Mouse (Mus musculus): ENCODE results near the gene Esrra. TPM values are rescaled to one million over a fixed set of nuclear protein-coding genes. Genes with fewer than 3 reads are reported as not detected.

The Esrra gene
- polyA plus RNA-seq, 1 experiment from 2014 or later, result 9.9 TPM

DNA sequence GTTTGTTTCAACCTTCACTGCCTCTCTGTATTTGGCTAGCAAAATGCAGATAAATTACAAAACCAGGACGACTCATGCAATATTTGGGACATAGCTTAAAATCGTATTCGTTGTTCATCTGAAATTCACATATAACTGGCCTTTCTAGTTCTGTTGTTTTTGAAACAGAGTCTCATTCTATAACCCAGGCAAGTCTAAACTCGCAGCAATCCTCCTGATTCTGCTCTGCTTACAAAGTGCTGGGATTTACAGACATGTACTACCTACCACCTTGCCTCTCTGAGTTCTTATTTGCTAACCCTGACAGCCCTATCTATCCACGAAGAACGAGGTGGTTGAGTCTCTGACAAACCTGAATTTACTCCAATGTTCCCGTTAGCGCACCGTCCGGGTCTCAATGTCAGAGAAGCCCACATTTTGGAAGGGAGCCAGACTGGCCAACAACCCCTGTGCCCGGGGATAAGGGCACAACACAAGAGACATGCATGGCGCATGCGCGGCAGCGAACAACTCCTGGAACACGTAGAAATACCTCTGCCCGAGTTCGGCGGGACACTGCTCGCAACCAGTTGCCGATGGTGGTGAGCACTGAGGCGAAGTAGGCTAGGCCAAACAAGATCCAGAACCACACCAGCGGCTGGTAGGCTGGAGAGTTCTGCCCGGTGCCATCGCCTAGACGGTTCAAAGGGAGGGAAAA, 5.1 kb upstream of the Esrra start:
- no peak for ATAC-seq (replicated peaks; ENCODE audit: low FRiP score, low TSS enrichment, low read depth)
- H3K27me3 ChIP-seq (replicated peaks; ENCODE audit: control insufficient read depth, insufficient read depth, low read length), result peaks cover 80% of the 10 kb centered on the region
- DNase-seq (ENCODE audit: low spot score), result no peak
- WGBS, result 17% methylated on average over 26 of the region's 26 CpGs
- H3K4me3 ChIP-seq (ENCODE audit: low read depth, low read length), result peak overlapping the region; percentile 17
- H3K4me1 ChIP-seq (replicated peaks; ENCODE audit: control insufficient read depth, insufficient read depth, low read length), result peaks cover 6% of the 10 kb centered on the region
- no peak overlapping the region for H3K27ac ChIP-seq (ENCODE audit: low read depth)
- H3K9me3 ChIP-seq (ENCODE audit: control insufficient read depth, low read length), result no peaks in the 10 kb centered on the region
- peak overlapping the region; percentile 21 for H3K4me2 ChIP-seq (ENCODE audit: low read length)
- H3K36me3 ChIP-seq (ENCODE audit: control insufficient read depth, insufficient read depth, low read length), result no peaks in the 10 kb centered on the region
- H3K9ac ChIP-seq (ENCODE audit: low read length), result no peak overlapping the region

DNA sequence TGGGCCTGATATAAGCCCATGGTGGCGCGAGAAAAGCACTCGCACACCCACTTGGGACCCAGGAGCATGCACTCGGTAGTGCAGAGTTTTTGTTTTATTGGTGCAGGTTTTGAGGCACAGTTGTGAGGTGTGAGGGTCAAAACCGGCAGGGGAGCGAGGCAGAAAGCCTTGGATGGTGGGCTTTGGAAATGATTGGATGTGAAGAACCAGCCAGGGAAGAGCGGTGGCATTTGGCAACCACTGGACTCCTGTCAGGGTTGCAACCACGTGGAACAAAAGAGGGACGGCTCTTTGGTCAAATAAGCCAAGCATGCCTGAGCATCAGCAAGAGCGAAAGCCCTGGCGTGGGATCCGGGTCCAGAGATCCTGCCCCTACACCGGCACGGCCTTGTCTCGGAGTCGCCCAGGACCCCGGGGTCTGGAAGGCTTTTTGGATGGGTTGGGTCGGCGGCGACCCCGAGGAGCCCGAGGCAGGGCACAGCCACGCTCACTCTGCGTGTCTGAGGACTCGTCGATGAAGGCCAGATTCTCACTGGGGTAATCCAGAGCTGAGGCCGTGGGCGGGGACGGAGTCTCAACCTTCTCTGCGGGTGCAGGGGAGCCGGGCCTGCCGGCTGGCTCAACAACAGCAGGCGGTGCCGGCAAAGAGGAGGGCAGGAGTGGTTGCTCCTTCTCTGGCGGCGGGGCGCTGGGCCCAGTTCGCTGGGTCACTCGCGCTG, 4.2 kb upstream of the Esrra start:
- DNase-seq (ENCODE audit: low spot score) (no peak), ATAC-seq (replicated peaks; ENCODE audit: low FRiP score, low TSS enrichment, low read depth) (no peak)
- Histone ChIP-seq H3K4me2 (ENCODE audit: low read length) (peak overlapping the region; percentile 40), H3K9ac (ENCODE audit: low read length) (no peak overlapping the region), H3K4me1 (replicated peaks; ENCODE audit: control insufficient read depth, insufficient read depth, low read length) (peaks cover 7% of the 10 kb centered on the region), H3K36me3 (ENCODE audit: control insufficient read depth, insufficient read depth, low read length) (no peaks in the 10 kb centered on the region), H3K27me3 (replicated peaks; ENCODE audit: control insufficient read depth, insufficient read depth, low read length) (peaks cover 70% of the 10 kb centered on the region), H3K9me3 (ENCODE audit: control insufficient read depth, low read length) (no peaks in the 10 kb centered on the region), H3K4me3 (ENCODE audit: low read depth, low read length) (peak overlapping the region; percentile 12), H3K27ac (ENCODE audit: low read depth) (no peak overlapping the region)
- 9% methylated on average over 40 of the region's 40 CpGs for WGBS

DNA sequence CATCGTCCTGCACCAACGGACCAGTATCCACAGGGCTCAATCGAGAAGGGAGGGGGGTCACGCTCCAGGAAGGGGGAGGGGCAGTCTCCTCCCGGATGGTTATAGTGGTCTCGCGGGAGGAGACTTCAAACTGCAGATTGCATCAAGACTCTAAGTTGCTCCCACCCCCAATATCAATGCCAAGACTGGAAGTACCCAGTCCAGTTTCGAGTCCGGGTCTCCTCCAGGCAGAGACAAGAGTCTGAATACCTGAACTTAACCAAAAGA, 3.6 kb upstream of the Esrra start, which contains the start of gene Catsperz:
Catsperz (minus strand) TSS at position 74 of the 267 bp plus-strand sequence.
- Histone ChIP-seq H3K4me1 (replicated peaks; ENCODE audit: control insufficient read depth, insufficient read depth, low read length) (peaks cover 12% of the 10 kb centered on the region), H3K27me3 (replicated peaks; ENCODE audit: control insufficient read depth, insufficient read depth, low read length) (peaks cover 65% of the 10 kb centered on the region), H3K27ac (ENCODE audit: low read depth) (no peak within 1 kb of the TSS), H3K9ac (ENCODE audit: low read length) (no peak within 1 kb of the TSS), H3K4me2 (ENCODE audit: low read length) (peak within 1 kb of the TSS; percentile 40), H3K4me3 (ENCODE audit: low read depth, low read length) (peak within 1 kb of the TSS; percentile 14), H3K36me3 (ENCODE audit: control insufficient read depth, insufficient read depth, low read length) (no peaks in the 10 kb centered on the region), H3K9me3 (ENCODE audit: control insufficient read depth, low read length) (no peaks in the 10 kb centered on the region)
- DNase-seq (ENCODE audit: low spot score), result no peak
- no peak for ATAC-seq (replicated peaks; ENCODE audit: low FRiP score, low TSS enrichment, low read depth)
- WGBS, result 6% methylated on average over 9 of the region's 9 CpGs

DNA sequence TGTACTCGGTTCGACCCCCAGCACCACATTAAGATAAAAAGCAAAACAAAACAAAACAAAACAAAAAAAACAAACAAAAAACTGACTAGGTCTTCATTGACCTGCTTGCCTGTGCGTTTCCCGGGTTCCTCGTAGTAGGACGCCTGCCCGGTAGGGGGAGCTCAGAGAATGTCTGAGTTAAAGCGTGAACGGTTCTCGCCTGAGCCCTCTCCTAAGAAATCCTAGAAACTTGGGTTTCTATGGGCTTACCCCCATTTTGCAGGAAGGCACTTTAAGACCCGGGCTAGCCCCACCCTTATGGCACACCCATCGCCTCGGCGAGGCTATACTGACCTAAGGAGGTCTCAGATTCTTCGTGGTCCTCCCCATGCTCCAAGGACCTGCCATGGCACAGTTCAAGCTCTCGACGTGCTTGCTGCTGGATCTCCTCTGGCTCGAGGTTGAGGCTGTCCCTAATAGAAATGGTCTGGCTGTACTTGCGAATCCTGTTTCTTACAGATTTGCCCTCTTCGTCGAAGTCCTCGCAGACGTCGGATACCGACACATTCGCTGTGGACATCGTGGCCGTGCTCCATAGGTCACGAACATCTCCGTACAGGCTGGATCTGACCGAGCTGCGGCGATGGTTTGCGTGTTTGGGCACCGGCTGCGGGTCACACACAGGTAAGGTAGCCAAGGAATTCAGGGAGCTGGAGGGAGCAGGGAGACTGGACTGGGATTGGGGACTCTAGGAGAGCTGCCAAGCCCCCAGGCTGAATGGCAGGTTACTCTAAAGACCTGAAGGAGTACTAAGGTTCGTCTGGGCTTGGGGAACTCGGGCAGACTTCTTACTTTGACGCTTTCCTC, 3.1 kb upstream of the Esrra start:
- H3K27me3 ChIP-seq (replicated peaks; ENCODE audit: control insufficient read depth, insufficient read depth, low read length), result peaks cover 62% of the 10 kb centered on the region
- WGBS, result 5% methylated on average over 39 of the region's 39 CpGs

DNA sequence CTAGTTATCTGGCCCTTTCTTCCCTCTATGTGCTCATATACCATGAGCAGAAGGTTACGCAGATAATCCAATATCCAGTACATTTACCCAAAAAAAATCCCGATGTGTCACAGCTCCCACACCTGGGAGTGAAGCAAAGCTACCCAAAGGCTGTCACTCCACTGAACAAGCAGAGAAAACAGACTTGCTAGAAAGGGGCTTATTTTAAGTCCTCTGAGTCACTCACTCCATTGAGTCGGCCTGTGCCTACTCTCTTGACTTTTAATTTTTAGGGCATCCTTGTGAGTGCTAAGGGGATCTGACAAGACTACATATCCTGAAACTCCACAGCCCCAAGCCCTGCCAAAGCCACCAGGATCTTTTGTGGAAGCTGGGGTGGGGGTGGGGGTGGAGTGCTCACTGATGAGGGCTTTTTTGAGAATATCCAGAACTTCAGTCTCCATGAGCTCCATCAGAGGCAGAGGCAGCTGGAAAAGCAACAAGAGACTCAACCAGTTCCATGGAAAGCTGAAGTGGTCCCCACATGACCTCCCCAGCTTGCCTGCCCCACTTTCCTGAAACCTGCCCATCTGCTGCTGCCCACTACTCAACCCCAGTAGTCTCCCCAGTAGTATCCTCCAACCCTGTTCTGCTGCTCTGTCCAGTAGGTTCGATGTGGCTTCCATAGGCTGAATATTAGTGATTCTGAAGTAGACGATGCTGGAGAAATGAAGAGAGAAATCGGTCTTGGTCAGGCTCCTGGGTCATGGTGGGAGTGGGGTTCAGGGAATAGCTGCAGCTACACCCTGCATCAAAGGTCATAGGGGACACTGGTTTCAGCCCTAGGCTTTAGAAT, 1.5 kb upstream of the Esrra start:
- H3K4me2 ChIP-seq (ENCODE audit: low read length), result no peak overlapping the region
- peaks cover 20% of the 10 kb centered on the region for H3K4me1 ChIP-seq (replicated peaks; ENCODE audit: control insufficient read depth, insufficient read depth, low read length)
- H3K9ac ChIP-seq (ENCODE audit: low read length), result no peak overlapping the region
- no peaks in the 10 kb centered on the region for H3K9me3 ChIP-seq (ENCODE audit: control insufficient read depth, low read length)
- peaks cover 52% of the 10 kb centered on the region for H3K27me3 ChIP-seq (replicated peaks; ENCODE audit: control insufficient read depth, insufficient read depth, low read length)
- H3K4me3 ChIP-seq (ENCODE audit: low read depth, low read length), result no peak overlapping the region
- ATAC-seq (replicated peaks; ENCODE audit: low FRiP score, low TSS enrichment, low read depth), result no peak
- peaks cover 5% of the 10 kb centered on the region; the same call in 1 of the 2 replicates for H3K36me3 ChIP-seq (ENCODE audit: control insufficient read depth, insufficient read depth, low read length)
- WGBS, result 58% methylated on average over 6 of the region's 6 CpGs
- H3K27ac ChIP-seq (ENCODE audit: low read depth), result no peak overlapping the region
- no peak for DNase-seq (ENCODE audit: low spot score)

More for the DNA sequence above, 3.1 kb upstream of the Esrra start:
- Histone ChIP-seq H3K36me3 (ENCODE audit: control insufficient read depth, insufficient read depth, low read length) (no peaks in the 10 kb centered on the region), H3K4me2 (ENCODE audit: low read length) (peak overlapping the region; percentile 40), H3K9ac (ENCODE audit: low read length) (no peak overlapping the region), H3K27ac (ENCODE audit: low read depth) (no peak overlapping the region), H3K4me3 (ENCODE audit: low read depth, low read length) (peak overlapping the region; percentile 14), H3K4me1 (replicated peaks; ENCODE audit: control insufficient read depth, insufficient read depth, low read length) (peaks cover 18% of the 10 kb centered on the region), H3K9me3 (ENCODE audit: control insufficient read depth, low read length) (no peaks in the 10 kb centered on the region)
- no peak for ATAC-seq (replicated peaks; ENCODE audit: low FRiP score, low TSS enrichment, low read depth)
- peak; percentile 90 for DNase-seq (ENCODE audit: low spot score)

DNA sequence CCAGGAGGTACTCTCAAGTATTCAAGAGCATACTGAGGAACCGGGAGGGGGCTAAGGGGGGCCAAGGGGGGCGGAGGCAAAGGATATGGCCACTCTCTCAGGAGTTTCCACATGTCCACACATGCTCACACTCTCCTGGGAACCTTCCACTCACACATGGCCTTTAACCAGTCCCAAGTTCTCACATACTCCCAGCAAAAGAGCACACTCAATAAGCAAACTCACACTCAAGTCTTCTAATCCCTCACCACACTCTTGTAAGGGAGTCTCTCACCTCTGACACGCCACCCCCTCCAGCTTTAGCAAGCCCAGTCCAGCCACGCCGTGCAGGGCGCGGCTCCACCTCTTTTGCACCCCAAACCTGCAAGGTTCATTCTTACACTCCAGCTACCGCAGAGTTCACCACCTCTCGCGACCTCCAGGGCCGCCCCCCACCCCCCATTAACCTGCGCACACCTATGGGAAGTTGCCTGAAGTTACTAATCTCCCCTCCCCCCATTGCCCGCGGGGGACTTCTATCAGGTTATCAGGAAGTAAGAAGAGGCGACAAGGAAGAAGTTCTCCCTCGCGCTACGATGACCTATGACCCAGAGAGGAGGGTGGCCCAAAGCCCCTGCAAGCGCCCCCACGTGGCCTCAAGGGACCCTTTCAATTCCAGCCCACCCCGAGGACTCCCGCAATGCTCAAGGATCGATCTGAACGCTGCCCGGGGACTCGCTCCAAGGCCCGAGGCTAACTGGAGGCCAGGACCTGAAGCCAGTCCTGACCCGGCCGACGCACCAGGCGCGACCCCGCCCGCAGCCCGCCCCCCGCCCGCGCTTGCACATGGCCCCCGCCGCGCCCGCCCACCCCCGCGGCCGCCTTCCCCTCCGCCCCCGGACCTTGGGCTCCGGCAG, 624 bp downstream of the Esrra start:
- H3K27ac ChIP-seq (ENCODE audit: low read depth), result peak overlapping the region; percentile 55
- H3K4me1 ChIP-seq (replicated peaks; ENCODE audit: control insufficient read depth, insufficient read depth, low read length), result peaks cover 20% of the 10 kb centered on the region
- H3K9me3 ChIP-seq (ENCODE audit: control insufficient read depth, low read length), result no peaks in the 10 kb centered on the region
- H3K4me3 ChIP-seq (ENCODE audit: low read depth, low read length), result peak overlapping the region; percentile 54
- peaks cover 31% of the 10 kb centered on the region for H3K27me3 ChIP-seq (replicated peaks; ENCODE audit: control insufficient read depth, insufficient read depth, low read length)
- peak overlapping the region; percentile 87 for H3K4me2 ChIP-seq (ENCODE audit: low read length)
- peaks cover 5% of the 10 kb centered on the region for H3K36me3 ChIP-seq (ENCODE audit: control insufficient read depth, insufficient read depth, low read length)
- peak; percentile 80 for DNase-seq (ENCODE audit: low spot score)
- peak overlapping the region; percentile 61 for H3K9ac ChIP-seq (ENCODE audit: low read length)
- under 1% methylated on average over 41 of the region's 48 CpGs for WGBS
- ATAC-seq (replicated peaks; ENCODE audit: low FRiP score, low TSS enrichment, low read depth), result peak; percentile 1

DNA sequence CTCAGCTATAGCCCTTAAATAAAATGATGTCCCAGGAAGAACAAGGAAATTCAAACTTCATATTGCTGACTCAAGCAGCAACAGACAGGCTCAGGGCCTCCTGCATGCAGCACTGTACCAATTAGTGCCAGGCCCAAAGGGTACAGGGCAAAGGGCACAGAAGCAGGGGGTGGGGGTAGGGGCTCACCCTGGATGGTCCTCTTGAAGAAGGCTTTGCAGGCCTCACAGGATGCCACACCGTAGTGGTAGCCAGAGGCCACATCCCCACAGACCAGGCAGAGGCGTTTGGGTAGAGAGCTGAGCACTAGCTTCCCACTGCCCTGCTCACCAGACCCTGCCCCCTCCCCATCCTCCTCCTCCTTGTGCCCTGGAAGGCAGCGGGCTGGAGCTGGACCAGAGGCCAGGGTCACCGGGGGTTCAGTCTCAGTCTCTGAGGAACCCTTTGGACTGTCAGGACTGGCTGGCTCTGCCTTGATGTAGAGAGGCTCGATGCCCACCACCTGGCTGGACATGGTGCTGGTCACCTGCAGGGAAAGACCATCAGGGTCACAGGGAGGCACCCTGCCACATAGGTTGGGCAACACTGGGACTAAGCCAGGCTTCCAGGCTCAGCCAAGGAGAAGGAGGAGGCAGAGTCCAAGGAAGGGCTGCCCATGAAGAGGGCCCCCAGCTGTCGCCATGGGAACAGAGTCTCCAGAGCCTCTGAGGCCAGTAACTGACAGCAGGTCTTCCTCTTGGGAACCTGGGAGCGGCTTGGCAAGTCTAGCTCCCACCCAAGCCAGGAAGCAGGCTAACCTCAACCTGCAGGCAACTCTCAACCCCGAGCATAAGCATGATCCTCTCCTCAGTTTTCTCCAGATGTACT, 1.5 kb downstream of the Esrra start:
- peak overlapping the region; percentile 55 for H3K27ac ChIP-seq (ENCODE audit: low read depth)
- peak overlapping the region; percentile 61 for H3K9ac ChIP-seq (ENCODE audit: low read length)
- DNase-seq (ENCODE audit: low spot score) (no peak), ATAC-seq (replicated peaks; ENCODE audit: low FRiP score, low TSS enrichment, low read depth) (peak; percentile 6; the same call in 1 of the 2 replicates)
- H3K9me3 ChIP-seq (ENCODE audit: control insufficient read depth, low read length), result no peaks in the 10 kb centered on the region
- peak overlapping the region; percentile 54 for H3K4me3 ChIP-seq (ENCODE audit: low read depth, low read length)
- WGBS, result 26% methylated on average over 8 of the region's 8 CpGs
- peaks cover 5% of the 10 kb centered on the region for H3K36me3 ChIP-seq (ENCODE audit: control insufficient read depth, insufficient read depth, low read length)
- H3K4me2 ChIP-seq (ENCODE audit: low read length), result peak overlapping the region; percentile 87
- peaks cover 14% of the 10 kb centered on the region for H3K4me1 ChIP-seq (replicated peaks; ENCODE audit: control insufficient read depth, insufficient read depth, low read length)
- H3K27me3 ChIP-seq (replicated peaks; ENCODE audit: control insufficient read depth, insufficient read depth, low read length), result peaks cover 22% of the 10 kb centered on the region

Measured in intestine, embryonic 14.5 days (tissue).